Mouse (Mus musculus): ENCODE results near the gene Trp53bp1.

Trp53bp1 gene

GRCm38 (mm10) chr2:121271236-121271927 lies at the start of gene Trp53bp1:
Gene Trp53bp1, minus strand, starts transcription at chr2:121271407.
- DNase-seq = peak; percentile 97

GRCm38 (mm10) chr2:121316278-121316677 lies 45.1 kb upstream of the Trp53bp1 start:
- no peak for DNase-seq

GRCm38 (mm10) chr2:121308997-121309416 lies 37.8 kb upstream of the Trp53bp1 start:
- DNase-seq = no peak

GRCm38 (mm10) chr2:121300036-121300435 lies 28.8 kb upstream of the Trp53bp1 start:
- peak; percentile 75 for DNase-seq

GRCm38 (mm10) chr2:121299471-121299870 lies 28.3 kb upstream of the Trp53bp1 start:
- DNase-seq = no peak

- peak; percentile 73 for DNase-seq
Observed at GRCm38 (mm10) chr2:121298131-121298530, 26.9 kb upstream of the Trp53bp1 start.

GRCm38 (mm10) chr2:121297701-121298100 lies 26.5 kb upstream of the Trp53bp1 start:
- DNase-seq = peak; percentile 65

- DNase-seq = peak; percentile 70
Observed at GRCm38 (mm10) chr2:121296754-121297231, 25.6 kb upstream of the Trp53bp1 start.

- DNase-seq = peak; percentile 80
Observed at GRCm38 (mm10) chr2:121295608-121296571, 24.7 kb upstream of the Trp53bp1 start.

GRCm38 (mm10) chr2:121294753-121295607 lies 23.8 kb upstream of the Trp53bp1 start:
- DNase-seq = peak; percentile 87

- DNase-seq = peak; percentile 77
Observed at GRCm38 (mm10) chr2:121294182-121294581, 23.0 kb upstream of the Trp53bp1 start.

- no peak for DNase-seq
Observed at GRCm38 (mm10) chr2:121292316-121293013, 21.3 kb upstream of the Trp53bp1 start.

GRCm38 (mm10) chr2:121289730-121290540 lies 18.7 kb upstream of the Trp53bp1 start:
- DNase-seq = no peak

GRCm38 (mm10) chr2:121288901-121289729 lies 17.9 kb upstream of the Trp53bp1 start, which contains the start of gene Map1a:
Gene Map1a, plus strand, starts transcription at chr2:121289600.
- peak; percentile 98 for DNase-seq

- peak; percentile 50 for DNase-seq
Observed at GRCm38 (mm10) chr2:121287850-121288249, 16.6 kb upstream of the Trp53bp1 start.

- no peak for DNase-seq
Observed at GRCm38 (mm10) chr2:121271928-121272516, 815 bp upstream of the Trp53bp1 start.

GRCm38 (mm10) chr2:121270521-121271235 lies 529 bp downstream of the Trp53bp1 start:
- DNase-seq = no peak

GRCm38 (mm10) chr2:121268446-121268845 lies 2.8 kb downstream of the Trp53bp1 start:
- DNase-seq = no peak

- DNase-seq = no peak
Observed at GRCm38 (mm10) chr2:121249758-121250157, 21.4 kb downstream of the Trp53bp1 start.

Measured in cerebellum, adult 9-10 months (tissue).